Mouse (Mus musculus) midbrain, embryonic 16.5 days (tissue): Measurements from ENCODE around the gene Hip1. TPM values are rescaled to one million over a fixed set of nuclear protein-coding genes. Genes with fewer than 3 reads are reported as not detected.
"Not testable (repeated sequence)": the region's sequence is repeated elsewhere in the genome, so short reads cannot be mapped to it uniquely, and the experiment has no call there.

ENCODE experiments used
- ATAC-seq: fragments of 200-750 bp; cut with Nextera tagmentation; 2 replicates; pipeline ENCODE4 v1.8.0; 2017; ENCODE audit warnings: moderate TSS enrichment
- H3K27ac ChIP-seq: fragments of 300-500 bp; sonication (generic); 2 replicates; pipeline ENCODE4 v1.5.1; 2014; ENCODE audit warnings: mild to moderate bottlenecking, low read length, mixed read lengths
- H3K27me3 ChIP-seq: fragments of 300-500 bp; sonication (generic); 2 replicates; pipeline ENCODE4 v1.6.1; 2014; ENCODE audit warnings: low read depth, low read length, mixed read lengths; ENCODE audit not compliant: control insufficient read depth, insufficient read depth
- H3K36me3 ChIP-seq: fragments of 300-500 bp; sonication (generic); 2 replicates; pipeline ENCODE4 v1.6.1; 2014; ENCODE audit warnings: mild to moderate bottlenecking, low read length, moderate library complexity, mixed read lengths; ENCODE audit not compliant: control insufficient read depth, insufficient read depth
- H3K4me1 ChIP-seq: fragments of 300-500 bp; sonication (generic); 2 replicates; pipeline ENCODE4 v1.6.1; 2014; ENCODE audit warnings: mild to moderate bottlenecking, low read length, mixed read lengths; ENCODE audit not compliant: control insufficient read depth, insufficient read depth
- H3K4me2 ChIP-seq: fragments of 300-500 bp; sonication (generic); 2 replicates; pipeline ENCODE4 v1.6.1; 2014; ENCODE audit warnings: mild to moderate bottlenecking, low read length, mixed read lengths
- H3K4me3 ChIP-seq: fragments of 300-500 bp; sonication (generic); 2 replicates; pipeline ENCODE4 v1.5.1; 2014; ENCODE audit warnings: low read depth, mild to moderate bottlenecking, low read length, moderate library complexity, mixed read lengths
- H3K9ac ChIP-seq: fragments of 300-500 bp; sonication (generic); 2 replicates; pipeline ENCODE4 v1.6.1; 2014; ENCODE audit warnings: low read depth, low read length, mixed read lengths
- H3K9me3 ChIP-seq: fragments of 300-500 bp; sonication (generic); replicated peaks from 2 replicates; pipeline ENCODE4 v1.6.1; 2014; ENCODE audit warnings: mild to moderate bottlenecking, low read length, mixed read lengths; ENCODE audit not compliant: control insufficient read depth, poor library complexity, severe bottlenecking
- WGBS: fragments of 180-500 bp; shearing (Covaris S2); extraction: QIAGEN DNeasy Blood & Tissue Kit; methylation state at CpG from one replicate; pipeline ENCODE4 v1.1.7; 2014; 5-methylcytosine and 5-hydroxymethylcytosine counted together
- polyA plus RNA-seq: library from polyadenylated mRNA; unstranded; fragments of >200 nt; fragmentation: Nextera tagmentation; extraction: Ambion mirVana; gene quantifications from 2 replicates; pipeline ENCODE4 v1.2.1, GENCODE M21; 2015

The Hip1 gene
- polyA plus RNA-seq, 1 experiment from 2014 or later: 39.7 TPM

- not testable (repeated sequence) for H3K4me3 ChIP-seq, H3K27ac ChIP-seq, H3K4me1 ChIP-seq, H3K4me2 ChIP-seq, ATAC-seq, H3K9ac ChIP-seq, H3K27me3 ChIP-seq, H3K9me3 ChIP-seq
- H3K36me3 ChIP-seq: peaks cover 31% of the 10 kb centered on the region
- 89% methylated on average over 4 of the region's 5 CpGs for WGBS
Observed at GRCm38 (mm10) chr5:135451559-135451958, 93.4 kb downstream of the Hip1 start.

DNA sequence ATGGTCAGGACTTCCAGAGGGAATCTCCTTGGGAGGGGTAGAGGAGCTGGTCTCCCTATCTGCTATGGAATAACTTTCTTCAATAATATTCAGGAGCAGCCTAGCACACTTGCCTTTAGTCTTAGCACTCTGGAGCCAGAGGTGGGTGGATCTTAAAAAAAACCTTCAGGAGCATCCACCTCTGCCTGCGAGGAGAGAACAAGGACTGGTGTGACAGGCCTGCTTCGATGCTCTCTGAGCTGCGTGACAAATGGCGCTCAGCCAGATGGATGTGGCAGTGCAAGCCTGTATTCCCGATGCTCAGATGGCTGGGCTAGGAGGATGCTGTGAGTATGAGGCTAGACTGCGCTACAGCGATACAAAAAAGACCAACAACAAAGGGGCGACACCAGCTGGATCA lies 93.8 kb downstream of the Hip1 start:
- Histone ChIP-seq H3K27ac (no peak overlapping the region), H3K4me1 (no peaks in the 10 kb centered on the region), H3K36me3 (peaks cover 31% of the 10 kb centered on the region), H3K27me3 (no peaks in the 10 kb centered on the region), H3K9me3 (no peaks in the 10 kb centered on the region), H3K4me2 (no peak overlapping the region), H3K4me3 (no peak overlapping the region), H3K9ac (no peak overlapping the region)
- WGBS: 82% methylated on average over 8 of the region's 8 CpGs
- no peak for ATAC-seq

DNA sequence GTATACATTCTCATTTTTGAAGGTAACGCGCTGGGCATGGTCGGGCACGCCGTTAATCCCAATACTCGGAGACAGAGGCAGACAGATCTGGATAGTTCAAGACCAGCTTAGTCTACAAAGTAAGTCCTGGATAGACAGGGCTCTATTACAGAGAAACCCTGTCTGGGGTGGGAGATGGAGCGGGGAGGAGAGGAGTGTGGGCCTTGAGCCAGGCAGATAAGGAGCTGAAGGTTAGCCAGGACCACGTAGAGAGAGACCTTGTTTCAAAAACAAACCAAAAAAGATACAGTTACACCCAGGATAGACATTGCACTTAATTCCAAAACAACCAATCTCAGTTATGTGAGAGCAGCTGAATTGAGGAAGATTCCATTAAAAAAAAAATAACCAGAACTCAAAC lies 99.2 kb downstream of the Hip1 start:
- H3K9me3 ChIP-seq: no peaks in the 10 kb centered on the region
- H3K27ac ChIP-seq: no peak overlapping the region
- H3K4me2 ChIP-seq: no peak overlapping the region
- H3K4me3 ChIP-seq: no peak overlapping the region
- no peaks in the 10 kb centered on the region for H3K4me1 ChIP-seq
- no peak overlapping the region for H3K9ac ChIP-seq
- 96% methylated on average over 8 of the region's 8 CpGs for WGBS
- peaks cover 29% of the 10 kb centered on the region for H3K36me3 ChIP-seq
- ATAC-seq: no peak
- no peaks in the 10 kb centered on the region for H3K27me3 ChIP-seq

DNA sequence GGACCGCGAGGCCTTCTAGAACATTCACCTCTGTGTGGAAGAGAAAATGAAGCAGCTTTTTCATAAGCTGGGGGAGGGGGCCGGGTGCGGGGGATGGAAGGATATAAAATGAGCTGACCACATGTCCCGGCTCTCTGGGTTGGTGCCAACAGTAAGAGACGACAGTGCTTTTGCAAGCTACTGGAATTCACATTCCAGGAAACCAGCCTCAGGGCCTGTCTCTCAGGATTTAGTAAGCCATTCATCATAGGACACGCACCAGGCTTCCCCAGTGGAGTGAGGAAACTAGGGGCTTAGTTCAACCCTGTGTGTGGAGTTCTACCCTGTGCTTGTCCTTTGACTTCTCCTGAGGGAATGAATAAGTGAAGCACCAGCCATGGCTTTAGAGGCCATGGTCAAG lies 102.5 kb downstream of the Hip1 start:
- Histone ChIP-seq H3K4me3 (no peak overlapping the region), H3K4me1 (no peaks in the 10 kb centered on the region), H3K27ac (no peak overlapping the region), H3K9me3 (no peaks in the 10 kb centered on the region), H3K4me2 (no peak overlapping the region), H3K9ac (no peak overlapping the region), H3K27me3 (no peaks in the 10 kb centered on the region), H3K36me3 (peaks cover 24% of the 10 kb centered on the region)
- 87% methylated on average over 7 of the region's 7 CpGs for WGBS
- ATAC-seq: no peak

DNA sequence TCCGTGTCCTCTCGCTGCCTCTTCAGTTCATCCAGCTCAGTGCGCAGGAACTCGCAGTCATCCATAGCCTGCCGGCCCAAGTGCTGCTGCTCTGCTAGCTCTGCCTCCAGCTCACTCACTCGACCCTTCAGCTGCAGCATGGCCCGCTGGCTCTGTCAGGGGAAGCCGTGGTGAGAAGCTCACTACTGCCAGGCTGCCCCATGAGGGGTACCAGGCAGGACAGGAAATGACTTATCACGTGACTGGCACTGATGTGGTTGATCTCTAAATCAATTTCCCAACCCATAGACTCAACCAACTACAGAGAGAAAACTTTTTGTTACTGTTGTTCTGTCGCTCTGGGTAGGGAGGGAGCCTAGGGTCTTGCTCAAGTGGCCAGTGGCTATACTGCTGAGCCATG lies 109.9 kb downstream of the Hip1 start:
- Histone ChIP-seq H3K4me1 (no peaks in the 10 kb centered on the region), H3K9me3 (0 out of 2 replicates have a peak, but pooled peaks cover 3% of the 10 kb centered on the region), H3K27me3 (no peaks in the 10 kb centered on the region), H3K4me3 (no peak overlapping the region), H3K4me2 (no peak overlapping the region), H3K9ac (no peak overlapping the region), H3K36me3 (peaks cover 28% of the 10 kb centered on the region), H3K27ac (no peak overlapping the region)
- WGBS: over 99% methylated on average over 10 of the region's 10 CpGs
- ATAC-seq: no peak

- H3K9ac ChIP-seq: no peak overlapping the region
- no peak overlapping the region for H3K4me3 ChIP-seq
- 100% methylated on average over 4 of the region's 4 CpGs for WGBS
- no peak for ATAC-seq
- H3K4me1 ChIP-seq: no peaks in the 10 kb centered on the region
- 0 out of 2 replicates have a peak, but pooled peaks cover 3% of the 10 kb centered on the region for H3K9me3 ChIP-seq
- H3K36me3 ChIP-seq: peaks cover 37% of the 10 kb centered on the region
- no peaks in the 10 kb centered on the region for H3K27me3 ChIP-seq
- no peak overlapping the region for H3K4me2 ChIP-seq
- no peak overlapping the region for H3K27ac ChIP-seq
Observed at GRCm38 (mm10) chr5:135433861-135434260, 111.1 kb downstream of the Hip1 start.

- H3K4me3 ChIP-seq: no peak overlapping the region
- 0 out of 2 replicates have a peak, but pooled peaks cover 3% of the 10 kb centered on the region for H3K9me3 ChIP-seq
- no peaks in the 10 kb centered on the region for H3K4me1 ChIP-seq
- no peak overlapping the region for H3K9ac ChIP-seq
- WGBS: 82% methylated on average over 6 of the region's 6 CpGs
- no peak for ATAC-seq
- H3K27ac ChIP-seq: no peak overlapping the region
- peaks cover 58% of the 10 kb centered on the region for H3K36me3 ChIP-seq
- no peak overlapping the region for H3K4me2 ChIP-seq
- H3K27me3 ChIP-seq: no peaks in the 10 kb centered on the region
Observed at GRCm38 (mm10) chr5:135431111-135431510, 113.8 kb downstream of the Hip1 start.

GRCm38 (mm10) chr5:135428786-135429185 lies 116.1 kb downstream of the Hip1 start:
- Histone ChIP-seq H3K4me3 (no peak overlapping the region), H3K27me3 (no peaks in the 10 kb centered on the region), H3K36me3 (peaks cover 62% of the 10 kb centered on the region), H3K27ac (no peak overlapping the region), H3K9me3 (no peaks in the 10 kb centered on the region), H3K9ac (no peak overlapping the region), H3K4me2 (no peak overlapping the region), H3K4me1 (no peaks in the 10 kb centered on the region)
- WGBS: 76% methylated on average over 5 of the region's 5 CpGs
- no peak for ATAC-seq

GRCm38 (mm10) chr5:135410266-135410665 lies 134.7 kb downstream of the Hip1 start:
- 90% methylated on average over 9 of the region's 9 CpGs for WGBS
- Histone ChIP-seq H3K9ac (no peak overlapping the region), H3K4me3 (no peak overlapping the region), H3K4me2 (no peak overlapping the region), H3K36me3 (peaks cover 24% of the 10 kb centered on the region), H3K9me3 (no peaks in the 10 kb centered on the region), H3K27me3 (no peaks in the 10 kb centered on the region), H3K4me1 (no peaks in the 10 kb centered on the region), H3K27ac (no peak overlapping the region)
- no peak for ATAC-seq
